Mouse (Mus musculus) kidney, adult 2 months (tissue): ENCODE measurements around the gene Adamts17. TPM values are rescaled to one million over a fixed set of nuclear protein-coding genes. Genes with fewer than 3 reads are reported as not detected.

Source experiments
- DNase-seq: peaks from one replicate; pipeline ENCODE4 v3.0.0; 2021
- H3K27ac ChIP-seq: fragments of 200-500 bp; 2 replicates; pipeline ENCODE4 v1.5.1; 2012; ENCODE audit warnings: low read depth, low read length, control low read depth, inconsistent platforms; ENCODE audit not compliant: insufficient read depth
- H3K27me3 ChIP-seq: fragments of 200-500 bp; replicated peaks from 2 replicates; pipeline ENCODE4 v1.6.1; 2012; ENCODE audit warnings: mild to moderate bottlenecking, moderate library complexity, low read length, inconsistent platforms; ENCODE audit not compliant: control insufficient read depth, insufficient read depth
- H3K36me3 ChIP-seq: fragments of 200-500 bp; 2 replicates; pipeline ENCODE4 v1.6.1; 2012; ENCODE audit warnings: mild to moderate bottlenecking, moderate library complexity, low read length, inconsistent platforms; ENCODE audit not compliant: control insufficient read depth, insufficient read depth
- H3K4me1 ChIP-seq: fragments of 200-500 bp; 2 replicates; pipeline ENCODE4 v1.6.1; 2011; ENCODE audit warnings: low read length; ENCODE audit not compliant: control insufficient read depth, insufficient read depth
- H3K4me3 ChIP-seq: fragments of 200-500 bp; 2 replicates; pipeline ENCODE4 v1.5.1; 2011; ENCODE audit warnings: mild to moderate bottlenecking, low read depth, low read length, control low read depth; ENCODE audit not compliant: insufficient read depth
- CTCF ChIP-seq: fragments of 200-500 bp; conservative IDR thresholded peaks from 2 replicates; pipeline ENCODE4 v1.5.1; 2011; ENCODE audit warnings: low read depth, mild to moderate bottlenecking, control low read depth, low read length, moderate library complexity, mixed read lengths; ENCODE audit not compliant: insufficient read depth, insufficient read length
- POLR2A ChIP-seq: fragments of 200-500 bp; IDR thresholded peaks from one replicate; pipeline ENCODE4 v1.6.1; 2011; ENCODE audit warnings: low read depth, low read length, control low read depth
- WGBS: fragments of 180-500 bp; shearing (Covaris S2); methylation state at CpG from one replicate; pipeline ENCODE4 v1.1.7; 2018; 5-methylcytosine and 5-hydroxymethylcytosine counted together
- polyA plus RNA-seq: library from polyadenylated mRNA; depleted of rRNA; stranded (reverse); fragments of >200 nt; gene quantifications from 2 replicates; pipeline ENCODE4 v1.2.3, GENCODE M21; 2012

Gene Adamts17
- polyA plus RNA-seq, 1 experiment: 0.17 TPM

DNA sequence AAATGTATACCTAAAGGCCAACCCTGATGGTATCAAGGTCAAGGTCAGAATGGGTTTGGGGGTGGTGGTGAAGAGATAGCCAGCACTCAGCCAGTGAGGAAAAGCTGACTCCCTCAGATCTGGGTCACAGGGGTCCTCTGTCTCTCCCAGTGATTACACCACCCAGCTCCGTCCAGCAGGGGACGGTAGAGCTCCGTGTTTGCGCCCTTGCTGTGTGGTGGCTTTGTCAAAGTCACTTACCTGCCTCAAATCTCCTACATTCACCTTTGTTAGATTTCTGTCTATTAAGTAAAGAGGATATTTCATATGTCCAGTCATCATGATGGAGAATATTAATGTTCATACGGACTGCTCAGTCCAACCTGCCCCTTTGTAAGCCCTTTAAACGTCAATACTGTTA, 19.5 kb upstream of the Adamts17 start:
- WGBS: 44% methylated on average over 6 of the region's 6 CpGs
- TF ChIP-seq CTCF (peak; percentile 97), POLR2A (no peak)
- H3K36me3 ChIP-seq: no peaks in the 10 kb centered on the region
- no peaks in the 10 kb centered on the region for H3K4me1 ChIP-seq
- H3K27ac ChIP-seq: no peak overlapping the region
- peak; percentile 36 for DNase-seq
- H3K4me3 ChIP-seq: no peak overlapping the region
- no peaks in the 10 kb centered on the region for H3K27me3 ChIP-seq

DNA sequence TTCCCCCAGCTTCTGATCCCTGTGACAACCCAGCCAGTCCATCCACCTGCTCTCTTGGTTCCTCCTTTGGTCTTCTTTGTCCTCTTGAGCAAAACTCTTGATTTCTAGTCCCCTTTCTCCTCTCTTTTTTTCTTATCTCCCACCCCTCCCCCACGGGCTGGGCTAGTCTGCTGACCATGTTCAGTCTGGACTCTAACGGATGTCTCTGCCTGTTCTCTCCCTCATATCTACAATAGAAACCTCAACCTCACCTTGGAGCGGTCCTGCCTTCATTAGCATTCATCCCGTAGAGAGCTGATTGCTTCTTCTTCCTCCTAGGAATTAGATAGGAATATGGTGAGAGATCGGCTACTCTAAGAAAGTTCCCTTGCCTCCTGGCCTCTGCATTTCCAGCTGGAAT, 8.7 kb upstream of the Adamts17 start:
- 59% methylated on average over 5 of the region's 5 CpGs for WGBS

DNA sequence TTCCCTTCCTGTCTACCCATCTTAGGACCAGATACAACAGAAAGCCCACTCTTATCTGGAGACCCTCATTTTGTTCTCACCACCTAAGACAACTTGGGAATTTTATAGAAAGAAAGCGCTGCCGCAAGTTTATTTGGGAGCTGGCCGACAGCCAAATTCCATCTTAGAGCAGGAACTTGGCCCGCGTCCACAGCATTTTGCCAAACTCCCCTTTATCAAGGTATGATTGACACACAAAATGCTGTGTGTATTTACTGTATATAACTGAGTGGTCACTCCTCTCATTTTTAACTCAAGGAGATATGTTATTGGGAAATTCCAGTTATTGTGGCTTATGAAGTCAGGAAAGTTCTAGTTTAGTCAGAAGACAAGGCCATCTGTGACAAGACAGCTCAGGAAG, 8.2 kb upstream of the Adamts17 start:
- Histone ChIP-seq H3K27ac (no peak overlapping the region), H3K27me3 (no peaks in the 10 kb centered on the region), H3K36me3 (no peaks in the 10 kb centered on the region), H3K4me3 (no peak overlapping the region), H3K4me1 (no peaks in the 10 kb centered on the region)
- TF ChIP-seq CTCF (no peak), POLR2A (no peak)
- 32% methylated on average over 5 of the region's 5 CpGs for WGBS
- DNase-seq: peak; percentile 27

More for the DNA sequence above, 8.7 kb upstream of the Adamts17 start:
- no peaks in the 10 kb centered on the region for H3K36me3 ChIP-seq
- H3K27me3 ChIP-seq: no peaks in the 10 kb centered on the region
- TF ChIP-seq CTCF (no peak), POLR2A (no peak)
- H3K4me1 ChIP-seq: no peaks in the 10 kb centered on the region
- no peak overlapping the region for H3K4me3 ChIP-seq
- DNase-seq: no peak
- no peak overlapping the region for H3K27ac ChIP-seq

DNA sequence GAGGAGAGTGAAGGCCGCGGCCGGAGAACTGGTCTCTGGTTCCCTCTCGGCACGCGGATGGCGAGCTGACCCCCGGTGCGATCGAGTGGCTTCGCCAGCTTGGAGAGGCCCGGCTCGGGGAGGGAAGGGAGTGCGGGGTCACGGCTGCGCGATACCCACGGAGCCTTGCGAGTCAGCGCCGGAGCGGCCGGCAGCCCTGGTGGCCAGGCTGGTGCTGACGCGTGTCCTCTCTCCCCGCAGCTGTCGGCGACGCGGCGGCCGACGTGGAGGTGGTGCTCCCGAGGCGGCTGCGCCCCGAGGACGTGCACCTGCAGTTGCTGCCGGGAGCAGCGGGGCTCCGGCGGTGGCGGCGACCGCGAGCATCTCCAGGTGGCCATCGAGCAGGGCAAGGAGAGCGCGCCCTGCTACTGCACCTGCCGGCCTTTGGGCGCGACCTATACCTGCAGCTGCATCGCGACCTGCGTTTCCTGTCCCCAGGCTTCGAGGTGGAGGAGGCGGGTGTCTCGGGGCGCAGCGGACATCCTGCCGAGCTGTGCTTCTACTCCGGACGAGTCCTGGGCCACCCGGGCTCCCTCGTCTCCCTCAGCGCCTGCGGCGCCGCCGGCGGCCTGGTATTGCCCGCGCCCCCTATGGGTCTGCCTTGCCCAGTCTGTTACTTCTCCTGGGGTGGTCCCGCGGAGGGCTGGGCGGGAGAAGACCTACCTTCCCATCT, 629 bp downstream of the Adamts17 start:
- H3K4me1 ChIP-seq: no peaks in the 10 kb centered on the region
- WGBS: under 1% methylated on average over 76 of the region's 76 CpGs
- H3K27me3 ChIP-seq: no peaks in the 10 kb centered on the region
- no peak overlapping the region for H3K27ac ChIP-seq
- peak overlapping the region; percentile 59 for H3K4me3 ChIP-seq
- TF ChIP-seq POLR2A: no peak
- TF ChIP-seq CTCF: no peak
- H3K36me3 ChIP-seq: no peaks in the 10 kb centered on the region
- DNase-seq: peak; percentile 13

DNA sequence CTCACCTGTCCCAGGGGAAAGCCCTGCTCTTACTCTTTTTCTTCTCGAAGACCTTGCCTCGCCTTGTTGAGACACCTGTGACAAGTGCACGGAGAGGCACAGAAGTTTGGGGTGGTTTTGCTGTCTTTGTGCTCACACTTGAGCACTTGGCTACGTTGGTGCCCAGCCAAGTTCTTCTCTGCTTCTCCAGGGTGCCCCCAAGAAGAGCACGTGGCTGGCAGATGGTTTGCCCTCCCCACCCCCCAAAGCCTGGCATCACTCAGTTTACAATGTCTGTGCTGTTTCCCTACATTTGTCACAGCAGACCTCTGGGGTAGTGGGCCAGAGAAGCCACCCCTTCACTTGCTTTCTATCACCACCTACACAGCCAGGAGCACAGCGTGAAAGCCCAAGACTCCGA, 1.6 kb downstream of the Adamts17 start:
- H3K27ac ChIP-seq: no peak overlapping the region
- no peaks in the 10 kb centered on the region for H3K36me3 ChIP-seq
- WGBS: 82% methylated on average over 7 of the region's 7 CpGs
- TF ChIP-seq POLR2A: no peak
- TF ChIP-seq CTCF: no peak
- no peak for DNase-seq
- H3K4me3 ChIP-seq: no peak overlapping the region
- H3K4me1 ChIP-seq: no peaks in the 10 kb centered on the region
- no peaks in the 10 kb centered on the region for H3K27me3 ChIP-seq

DNA sequence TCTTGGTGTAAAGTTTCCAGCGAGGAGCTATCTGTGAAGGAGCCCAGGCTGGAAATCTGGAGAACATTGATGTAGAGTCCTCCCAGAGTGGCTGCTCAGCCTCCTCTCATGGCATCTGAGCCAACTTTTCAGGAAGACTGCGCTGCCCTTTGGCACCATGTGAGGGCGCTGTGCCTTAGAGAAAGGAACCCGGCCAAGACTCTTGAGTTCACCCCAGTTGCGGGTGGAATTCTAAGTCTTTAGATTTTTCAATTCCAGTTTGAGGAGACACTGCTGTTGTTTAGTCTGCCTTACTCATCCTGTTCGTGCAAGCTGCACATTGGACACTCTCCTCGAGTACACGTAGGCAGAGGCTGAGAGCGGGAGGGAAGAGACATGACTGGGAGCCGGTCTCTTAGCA, 2.5 kb downstream of the Adamts17 start:
- DNase-seq: peak; percentile 50
- WGBS: 46% methylated on average over 10 of the region's 10 CpGs
- no peaks in the 10 kb centered on the region for H3K27me3 ChIP-seq
- no peak overlapping the region for H3K4me3 ChIP-seq
- H3K27ac ChIP-seq: no peak overlapping the region
- no peak for TF ChIP-seq POLR2A
- peak; percentile 53 for TF ChIP-seq CTCF
- no peaks in the 10 kb centered on the region for H3K4me1 ChIP-seq
- no peaks in the 10 kb centered on the region for H3K36me3 ChIP-seq

DNA sequence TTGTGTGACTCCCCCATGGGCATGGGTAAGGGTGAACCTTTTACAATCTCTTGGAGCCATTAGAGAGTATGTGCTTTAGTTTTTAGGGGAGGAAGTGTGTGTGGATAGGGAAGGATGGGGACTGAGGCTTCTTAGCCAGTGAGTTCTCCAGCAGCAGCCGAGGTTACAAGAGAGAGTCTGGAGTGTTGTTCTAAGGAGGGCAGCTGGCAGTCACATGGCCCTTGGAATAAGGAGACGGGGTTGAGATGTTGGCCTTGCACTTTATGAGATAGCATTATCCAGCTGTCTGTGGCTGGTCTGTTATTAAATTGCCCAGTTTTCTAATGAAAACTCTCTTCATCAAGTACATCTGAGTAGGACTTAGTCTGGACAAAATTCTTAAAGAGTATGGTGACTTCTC, 4.3 kb downstream of the Adamts17 start:
- TF ChIP-seq POLR2A (no peak), CTCF (no peak)
- no peaks in the 10 kb centered on the region for H3K36me3 ChIP-seq
- H3K4me3 ChIP-seq: no peak overlapping the region
- no peaks in the 10 kb centered on the region for H3K4me1 ChIP-seq
- WGBS: 68% methylated on average over 2 of the region's 2 CpGs
- DNase-seq: no peak
- H3K27me3 ChIP-seq: no peaks in the 10 kb centered on the region
- H3K27ac ChIP-seq: no peak overlapping the region

DNA sequence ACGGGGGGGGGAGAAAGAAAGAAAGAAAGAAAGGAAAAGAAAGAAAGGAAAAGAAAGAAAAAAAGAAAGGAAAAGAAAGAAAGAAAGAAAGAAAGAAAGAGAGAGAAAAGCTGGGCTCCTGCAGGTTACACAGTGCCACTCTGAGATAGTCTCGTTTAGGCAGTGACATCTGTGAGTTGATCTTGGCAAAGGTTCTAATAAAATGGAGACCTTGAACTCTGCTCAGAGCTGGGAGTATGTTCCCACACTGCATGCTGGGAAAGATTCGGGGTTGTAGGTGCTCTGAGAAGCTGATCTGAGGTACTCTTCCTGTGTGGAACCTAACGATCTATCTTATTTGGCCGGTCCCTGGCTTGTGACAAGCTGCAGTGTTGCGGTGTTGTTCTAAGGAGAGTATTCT, 7.0 kb downstream of the Adamts17 start:
- no peak overlapping the region for H3K4me3 ChIP-seq
- no peaks in the 10 kb centered on the region for H3K27me3 ChIP-seq
- TF ChIP-seq POLR2A (no peak), CTCF (no peak)
- DNase-seq: no peak
- no peaks in the 10 kb centered on the region for H3K4me1 ChIP-seq
- WGBS: 70% methylated on average over 6 of the region's 6 CpGs
- H3K36me3 ChIP-seq: no peaks in the 10 kb centered on the region
- no peak overlapping the region for H3K27ac ChIP-seq
